Mouse (Mus musculus): ENCODE data around the gene Bcl10. TPM values are rescaled to one million over a fixed set of nuclear protein-coding genes. Genes with fewer than 3 reads are reported as not detected.
A peak's percentile ranks its signal among the peaks of the same experiment; 100 is the strongest.

The Bcl10 gene
- polyA plus RNA-seq, 1 experiment from 2014 or later, result 21.5 TPM

GRCm38 (mm10) chr3:145924649-145925337 is 2.2 kb downstream of the Bcl10 start:
- 2% methylated on average over 39 of the region's 39 CpGs for WGBS (ENCODE audit: insufficient replicate concordance)
- no peaks in the 10 kb centered on the region for H3K9me3 ChIP-seq (replicated peaks; ENCODE audit: control insufficient read depth, low read length)
- peak overlapping the region; percentile 95 for H3K9ac ChIP-seq (ENCODE audit: low read depth, low read length)
- peak overlapping the region; percentile 95 for H3K4me3 ChIP-seq (ENCODE audit: low read depth, low read length)
- H3K4me2 ChIP-seq (ENCODE audit: low read depth, low read length), result peak overlapping the region; percentile 67
- no peaks in the 10 kb centered on the region for H3K27me3 ChIP-seq (ENCODE audit: control insufficient read depth, insufficient read depth, low read depth, low read length)
- peak overlapping the region; percentile 96 for H3K27ac ChIP-seq (ENCODE audit: low read length)
- H3K36me3 ChIP-seq (ENCODE audit: control insufficient read depth, insufficient read depth), result no peaks in the 10 kb centered on the region; the same call in 1 of the 2 replicates
- ATAC-seq (ENCODE audit: low read depth), result peak; percentile 7; the same call in 1 of the 2 replicates
- H3K4me1 ChIP-seq (ENCODE audit: control insufficient read depth, low read depth, low read length), result peaks cover 15% of the 10 kb centered on the region

GRCm38 (mm10) chr3:145925506-145925905 is 2.9 kb downstream of the Bcl10 start:
- Histone ChIP-seq H3K27me3 (ENCODE audit: control insufficient read depth, insufficient read depth, low read depth, low read length) (no peaks in the 10 kb centered on the region), H3K9ac (ENCODE audit: low read depth, low read length) (no peak overlapping the region), H3K9me3 (replicated peaks; ENCODE audit: control insufficient read depth, low read length) (no peaks in the 10 kb centered on the region), H3K4me1 (ENCODE audit: control insufficient read depth, low read depth, low read length) (peaks cover 15% of the 10 kb centered on the region), H3K4me2 (ENCODE audit: low read depth, low read length) (peak overlapping the region; percentile 67), H3K36me3 (ENCODE audit: control insufficient read depth, insufficient read depth) (no peaks in the 10 kb centered on the region; the same call in 1 of the 2 replicates), H3K4me3 (ENCODE audit: low read depth, low read length) (peak overlapping the region; percentile 95), H3K27ac (ENCODE audit: low read length) (no peak overlapping the region)
- ATAC-seq (ENCODE audit: low read depth), result no peak
- WGBS (ENCODE audit: insufficient replicate concordance), result 60% methylated on average over 5 of the region's 5 CpGs

DNA sequence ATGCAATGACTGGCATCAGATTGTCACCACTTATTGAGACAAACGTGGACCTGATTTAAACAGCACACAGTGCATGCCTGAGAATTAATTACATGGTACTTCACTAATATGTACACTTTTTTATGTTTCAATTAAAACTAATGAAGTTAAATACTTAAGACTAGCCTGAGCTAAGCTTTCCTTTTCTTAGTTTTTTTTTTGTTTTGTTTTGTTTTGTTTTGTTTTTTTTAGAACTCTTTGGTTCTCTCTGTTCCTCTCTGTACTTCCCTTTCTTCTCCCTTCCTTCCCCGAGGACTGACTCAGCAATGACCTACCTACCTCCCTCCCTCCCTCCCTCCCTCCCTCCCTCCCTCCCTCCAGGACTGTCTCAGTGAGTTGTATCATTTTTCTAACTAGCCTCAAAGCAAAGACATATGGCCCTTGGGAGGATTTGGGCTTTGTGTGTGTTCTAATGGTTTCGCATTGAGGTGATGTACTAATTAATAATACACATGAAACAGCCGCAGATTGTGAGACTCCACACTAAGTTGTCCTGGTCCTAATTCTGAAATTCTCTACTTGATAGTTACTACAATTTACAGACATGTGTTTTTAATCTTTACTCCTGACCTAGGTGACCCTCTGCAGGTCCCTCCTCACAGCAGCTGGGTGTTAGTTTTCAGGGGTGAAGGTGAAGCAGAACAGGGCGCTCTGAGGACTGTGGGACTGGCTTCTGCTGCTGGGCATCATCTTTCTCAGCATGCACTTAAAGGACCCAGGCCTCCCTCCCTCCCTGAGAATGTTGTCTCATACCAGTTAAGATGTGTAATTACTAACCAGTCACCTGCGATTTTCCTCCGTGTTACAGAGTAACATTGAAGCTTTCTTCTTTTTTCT is 7.2 kb downstream of the Bcl10 start:
- Histone ChIP-seq H3K27ac (ENCODE audit: low read length) (no peak overlapping the region), H3K36me3 (ENCODE audit: control insufficient read depth, insufficient read depth) (peaks cover 4% of the 10 kb centered on the region), H3K9me3 (replicated peaks; ENCODE audit: control insufficient read depth, low read length) (no peaks in the 10 kb centered on the region), H3K9ac (ENCODE audit: low read depth, low read length) (no peak overlapping the region), H3K4me2 (ENCODE audit: low read depth, low read length) (no peak overlapping the region), H3K4me1 (ENCODE audit: control insufficient read depth, low read depth, low read length) (peaks cover 6% of the 10 kb centered on the region), H3K4me3 (ENCODE audit: low read depth, low read length) (no peak overlapping the region), H3K27me3 (ENCODE audit: control insufficient read depth, insufficient read depth, low read depth, low read length) (no peaks in the 10 kb centered on the region)
- 73% methylated on average over 7 of the region's 7 CpGs for WGBS (ENCODE audit: insufficient replicate concordance)
- ATAC-seq (ENCODE audit: low read depth), result no peak

- Histone ChIP-seq H3K4me3 (ENCODE audit: low read depth, low read length) (no peak overlapping the region), H3K27me3 (ENCODE audit: control insufficient read depth, insufficient read depth, low read depth, low read length) (no peaks in the 10 kb centered on the region), H3K36me3 (ENCODE audit: control insufficient read depth, insufficient read depth) (peaks cover 4% of the 10 kb centered on the region), H3K9ac (ENCODE audit: low read depth, low read length) (no peak overlapping the region), H3K9me3 (replicated peaks; ENCODE audit: control insufficient read depth, low read length) (no peaks in the 10 kb centered on the region), H3K4me2 (ENCODE audit: low read depth, low read length) (no peak overlapping the region), H3K4me1 (ENCODE audit: control insufficient read depth, low read depth, low read length) (peaks cover 7% of the 10 kb centered on the region), H3K27ac (ENCODE audit: low read length) (no peak overlapping the region)
- no peak for ATAC-seq (ENCODE audit: low read depth)
- 47% methylated on average over 9 of the region's 9 CpGs for WGBS (ENCODE audit: insufficient replicate concordance)
These were observed 11.2 kb downstream of the Bcl10 start for GRCm38 (mm10) chr3:145933845-145934244.

DNA sequence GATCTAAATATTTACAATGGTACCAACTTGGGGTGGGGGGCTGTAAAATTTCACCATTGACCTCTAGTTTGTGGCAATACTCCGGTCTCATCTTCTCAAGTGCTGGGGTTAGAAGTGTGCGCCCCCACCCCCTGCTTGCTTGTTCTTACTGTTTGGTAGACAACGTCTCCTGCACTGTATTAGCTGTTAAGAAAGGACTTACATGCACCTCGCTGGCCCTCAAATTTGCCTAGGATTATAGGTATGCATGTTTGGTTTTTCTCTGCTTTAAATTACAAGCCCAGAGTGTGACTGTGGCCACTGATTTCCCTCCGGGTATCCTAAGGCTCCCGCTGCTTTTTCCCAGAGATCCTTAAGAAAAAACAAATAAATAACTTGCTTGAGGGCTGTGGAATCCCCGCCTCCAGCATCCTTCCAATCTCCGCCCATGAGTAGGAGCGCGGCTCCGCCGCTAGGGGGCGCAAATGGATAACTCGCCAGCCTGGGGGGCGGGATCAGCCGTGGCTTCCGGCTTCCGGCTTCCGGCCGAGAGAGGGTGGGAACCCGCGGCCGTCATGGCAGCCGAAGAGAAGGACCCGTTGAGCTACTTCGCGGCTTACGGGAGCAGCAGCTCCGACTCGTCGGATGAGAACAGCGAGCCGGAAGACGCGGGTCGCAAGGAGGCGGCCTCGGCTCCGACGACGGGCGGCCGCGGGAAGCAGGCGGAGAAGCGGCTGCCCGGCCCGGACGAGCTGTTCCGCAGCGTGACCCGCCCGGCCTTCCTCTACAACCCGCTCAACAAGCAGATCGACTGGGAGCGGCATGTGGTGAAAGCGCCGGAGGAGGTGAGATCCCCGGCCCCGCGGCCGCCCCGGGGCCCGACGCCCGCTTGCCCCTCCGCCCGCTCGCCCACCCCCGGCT is 15.2 kb downstream of the Bcl10 start, which contains the start of gene 2410004B18Rik:
2410004B18Rik (plus strand) TSS at position 510 of the 900 bp plus-strand sequence.
- peak; percentile 92 for ATAC-seq (ENCODE audit: low read depth)
- Histone ChIP-seq H3K36me3 (ENCODE audit: control insufficient read depth, insufficient read depth) (peaks cover 3% of the 10 kb centered on the region), H3K4me2 (ENCODE audit: low read depth, low read length) (peak within 1 kb of the TSS; percentile 86), H3K27ac (ENCODE audit: low read length) (peak within 1 kb of the TSS; percentile 42; the same call in 1 of the 2 replicates), H3K4me1 (ENCODE audit: control insufficient read depth, low read depth, low read length) (peaks cover 30% of the 10 kb centered on the region), H3K9ac (ENCODE audit: low read depth, low read length) (peak within 1 kb of the TSS; percentile 88), H3K4me3 (ENCODE audit: low read depth, low read length) (peak within 1 kb of the TSS; percentile 88), H3K9me3 (replicated peaks; ENCODE audit: control insufficient read depth, low read length) (no peaks in the 10 kb centered on the region), H3K27me3 (ENCODE audit: control insufficient read depth, insufficient read depth, low read depth, low read length) (no peaks in the 10 kb centered on the region)
- WGBS (ENCODE audit: insufficient replicate concordance), result 2% methylated on average over 61 of the region's 70 CpGs

- Histone ChIP-seq H3K4me1 (ENCODE audit: control insufficient read depth, low read depth, low read length) (peaks cover 30% of the 10 kb centered on the region), H3K4me2 (ENCODE audit: low read depth, low read length) (peak overlapping the region; percentile 86), H3K4me3 (ENCODE audit: low read depth, low read length) (peak overlapping the region; percentile 88), H3K36me3 (ENCODE audit: control insufficient read depth, insufficient read depth) (peaks cover under 1% of the 10 kb centered on the region; the same call in 1 of the 2 replicates), H3K9me3 (replicated peaks; ENCODE audit: control insufficient read depth, low read length) (no peaks in the 10 kb centered on the region), H3K27ac (ENCODE audit: low read length) (no peak overlapping the region; the same call in 1 of the 2 replicates), H3K9ac (ENCODE audit: low read depth, low read length) (peak overlapping the region; percentile 88), H3K27me3 (ENCODE audit: control insufficient read depth, insufficient read depth, low read depth, low read length) (no peaks in the 10 kb centered on the region)
- ATAC-seq (ENCODE audit: low read depth), result no peak; the same call in 1 of the 2 replicates
- 22% methylated on average over 34 of the region's 50 CpGs for WGBS (ENCODE audit: insufficient replicate concordance)
These were observed 16.1 kb downstream of the Bcl10 start for GRCm38 (mm10) chr3:145938405-145939349.

- no peak overlapping the region for H3K9ac ChIP-seq (ENCODE audit: low read depth, low read length)
- H3K4me1 ChIP-seq (ENCODE audit: control insufficient read depth, low read depth, low read length), result peaks cover 30% of the 10 kb centered on the region
- 20% methylated on average over 12 of the region's 12 CpGs for WGBS (ENCODE audit: insufficient replicate concordance)
- no peaks in the 10 kb centered on the region for H3K27me3 ChIP-seq (ENCODE audit: control insufficient read depth, insufficient read depth, low read depth, low read length)
- H3K27ac ChIP-seq (ENCODE audit: low read length), result no peak overlapping the region
- peak overlapping the region; percentile 86 for H3K4me2 ChIP-seq (ENCODE audit: low read depth, low read length)
- peak; percentile 40 for ATAC-seq (ENCODE audit: low read depth)
- no peaks in the 10 kb centered on the region; the same call in 1 of the 2 replicates for H3K36me3 ChIP-seq (ENCODE audit: control insufficient read depth, insufficient read depth)
- H3K4me3 ChIP-seq (ENCODE audit: low read depth, low read length), result peak overlapping the region; percentile 88
- H3K9me3 ChIP-seq (replicated peaks; ENCODE audit: control insufficient read depth, low read length), result no peaks in the 10 kb centered on the region
These were observed 16.8 kb downstream of the Bcl10 start for GRCm38 (mm10) chr3:145939402-145939801.

Measured in liver, embryonic 16.5 days (tissue).